Mouse (Mus musculus): ENCODE results near the gene Sgpl1.

GRCm38 (mm10) chr10:61075607-61076006, 71.9 kb downstream of the Sgpl1 start:
- TF ChIP-seq POLR2A (IDR thresholded peaks at IDR 0.05; ENCODE audit: extremely low read depth, insufficient read depth, low read length) (no peak), CTCF (IDR thresholded peaks at IDR 0.05; ENCODE audit: low read depth, low read length) (no peak)

Measured in liver, adult 2 months (tissue).